Mouse (Mus musculus) brown adipose tissue, adult 24 weeks (tissue): Measurements from ENCODE around the gene Nrip2. TPM values are rescaled to one million over a fixed set of nuclear protein-coding genes. Genes with fewer than 3 reads are reported as not detected.

Experiments used
- H3K27ac ChIP-seq: fragments of 200-500 bp; replicated peaks from 2 replicates; pipeline ENCODE4 v1.5.1; 2012; ENCODE audit warnings: low read depth, mild to moderate bottlenecking, low read length
- H3K4me1 ChIP-seq: fragments of 200-500 bp; 2 replicates; pipeline ENCODE4 v1.6.1; 2012; ENCODE audit warnings: low read length, mixed read lengths; ENCODE audit not compliant: control insufficient read depth, insufficient read depth, insufficient read length
- H3K4me3 ChIP-seq: fragments of 200-500 bp; 2 replicates; pipeline ENCODE4 v1.5.1; 2012; ENCODE audit warnings: low read depth, mild to moderate bottlenecking, low read length, moderate library complexity; ENCODE audit not compliant: insufficient read depth
- polyA plus RNA-seq: library from polyadenylated mRNA; stranded (reverse); fragments of >200 nt; gene quantifications from 2 replicates; pipeline ENCODE4 v1.2.4, GENCODE M21; 2012; ENCODE audit not compliant: missing spikeins, insufficient read depth, insufficient read length

Nrip2 gene
- polyA plus RNA-seq, result 1.1 and 2.3 TPM in 2 replicates

GRCm38 (mm10) chr6:128398996-128399395 is at the start of gene Nrip2:
Gene Nrip2 (plus strand): TSS chr6:128399296.
- Histone ChIP-seq H3K27ac (no peak within 1 kb of the TSS; the same call in 1 of the 2 replicates), H3K4me3 (peak within 1 kb of the TSS; percentile 12; the same call in 1 of the 2 replicates), H3K4me1 (peaks cover 7% of the 10 kb centered on the region)

DNA sequence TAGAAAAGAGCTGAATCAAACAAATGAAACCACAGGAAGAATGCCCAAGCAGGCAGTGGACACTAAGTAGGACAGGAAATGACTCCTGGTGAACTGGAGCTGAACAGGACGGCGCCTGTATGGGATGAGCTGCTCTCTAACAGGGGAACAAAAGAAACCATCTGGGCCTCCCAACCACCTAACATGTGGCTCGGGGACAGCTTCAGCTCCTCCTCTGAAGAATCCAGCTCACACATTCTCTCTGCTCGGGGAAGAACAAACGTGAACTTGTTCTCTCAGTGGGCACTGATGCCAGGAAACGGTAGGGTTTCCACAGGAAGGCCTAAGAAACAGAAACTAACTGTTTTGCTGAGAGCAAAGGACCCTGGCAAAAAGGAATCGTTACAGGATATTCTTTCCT is 49.4 kb upstream of the Nrip2 start:
- H3K4me3 ChIP-seq, result no peak overlapping the region
- H3K27ac ChIP-seq, result 0 out of 2 replicates have a peak overlapping the region, but pooled peaks have one; percentile 1
- no peaks in the 10 kb centered on the region for H3K4me1 ChIP-seq

GRCm38 (mm10) chr6:128354140-128354539 is 45.0 kb upstream of the Nrip2 start:
- Histone ChIP-seq H3K27ac (no peak overlapping the region), H3K4me3 (no peak overlapping the region), H3K4me1 (no peaks in the 10 kb centered on the region)

DNA sequence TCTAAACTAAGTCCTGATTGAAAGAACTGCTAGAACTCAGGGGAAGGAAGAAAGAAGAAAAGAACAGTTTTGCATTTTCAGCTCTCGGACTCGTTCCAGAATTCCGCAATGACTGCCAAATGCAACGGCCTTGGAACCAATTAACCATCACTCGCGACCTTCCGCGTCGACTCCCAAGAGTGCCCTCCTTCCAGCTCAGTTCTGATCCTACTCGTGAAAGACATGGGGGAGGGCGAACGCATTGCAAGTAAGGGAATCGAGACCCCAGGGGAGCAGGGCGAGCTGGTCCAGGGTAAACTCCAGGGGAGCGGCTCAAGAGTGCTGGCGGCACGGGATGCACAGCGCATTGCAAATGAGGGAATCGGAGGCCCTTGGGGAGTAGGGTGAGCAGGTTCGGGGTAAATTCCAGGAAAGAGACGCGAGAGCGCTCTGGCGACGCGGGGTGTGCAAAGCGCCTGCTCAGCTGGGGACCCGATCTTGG is 43.9 kb upstream of the Nrip2 start:
- Histone ChIP-seq H3K4me1 (no peaks in the 10 kb centered on the region), H3K4me3 (peak overlapping the region; percentile 66), H3K27ac (no peak overlapping the region)

DNA sequence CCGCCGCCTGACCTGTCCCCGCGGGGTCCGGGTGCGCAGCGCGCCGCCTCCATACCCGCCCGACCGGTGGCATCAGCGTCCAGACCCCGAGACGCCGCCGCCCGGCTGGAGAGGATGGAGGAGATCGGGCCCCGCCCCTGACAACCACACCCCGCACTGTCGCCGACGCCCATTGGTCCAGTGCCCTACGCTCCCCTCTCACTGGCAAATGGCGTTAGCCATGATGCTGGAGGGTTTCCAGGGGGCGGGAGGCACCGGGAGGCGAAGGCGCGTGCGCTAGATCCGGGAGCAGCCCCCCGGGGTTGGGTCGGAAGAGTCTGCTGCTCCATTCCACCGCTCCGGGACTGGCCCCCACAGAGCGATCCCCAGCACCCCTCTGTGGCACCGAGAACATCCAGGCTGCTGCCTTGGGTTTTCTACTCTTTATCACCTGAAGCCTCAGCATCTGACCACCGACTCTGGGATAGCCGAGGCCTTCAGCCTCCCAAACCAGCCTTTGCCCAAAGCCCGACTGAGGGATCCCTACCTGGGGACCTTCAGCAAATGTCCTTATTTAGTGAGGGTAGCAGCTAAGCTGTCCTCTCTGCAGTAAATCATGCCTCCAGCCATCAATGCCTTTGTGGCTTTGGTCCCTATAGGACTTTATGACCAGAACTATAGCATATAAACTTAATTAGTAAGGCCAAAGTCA is 43.2 kb upstream of the Nrip2 start, which contains the start of gene Tulp3:
Tulp3 (minus strand) TSS at position 126 of the 691 bp plus-strand sequence.
- Histone ChIP-seq H3K4me1 (no peaks in the 10 kb centered on the region), H3K4me3 (peak within 1 kb of the TSS; percentile 66), H3K27ac (no peak within 1 kb of the TSS)

GRCm38 (mm10) chr6:128358999-128359398 is 40.1 kb upstream of the Nrip2 start:
- H3K4me3 ChIP-seq, result no peak overlapping the region

DNA sequence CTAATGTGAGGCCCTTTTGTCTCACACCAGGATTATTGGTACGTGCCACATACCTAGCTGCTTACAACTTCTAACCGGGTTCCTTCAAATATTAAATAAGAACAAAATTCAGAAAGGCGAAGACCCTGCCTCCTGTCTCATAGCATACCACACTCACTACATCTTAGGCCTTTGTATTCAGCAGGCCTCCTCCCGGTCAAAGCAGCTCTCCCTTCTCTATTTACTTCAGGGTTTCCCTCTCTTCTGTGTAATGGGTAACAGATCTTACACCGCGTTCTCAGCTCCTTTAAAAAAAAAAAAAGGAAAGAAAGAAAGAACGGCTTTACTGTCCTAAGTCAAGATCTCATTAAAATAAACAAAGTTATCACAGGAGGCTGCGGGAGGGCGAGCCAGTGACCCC is 37.2 kb upstream of the Nrip2 start:
- H3K4me3 ChIP-seq, result peak overlapping the region; percentile 78
- H3K27ac ChIP-seq, result peak overlapping the region; percentile 54; the same call in 1 of the 2 replicates
- H3K4me1 ChIP-seq, result no peaks in the 10 kb centered on the region

More at GRCm38 (mm10) chr6:128358999-128359398, 40.1 kb upstream of the Nrip2 start:
- H3K4me1 ChIP-seq, result no peaks in the 10 kb centered on the region
- H3K27ac ChIP-seq, result no peak overlapping the region

- H3K4me3 ChIP-seq, result peak within 1 kb of the TSS; percentile 78
- H3K27ac ChIP-seq, result peak within 1 kb of the TSS; percentile 54
- no peaks in the 10 kb centered on the region for H3K4me1 ChIP-seq
These were observed 36.6 kb upstream of the Nrip2 start, which contains the start of the genes Rhno1 and Foxm1 for GRCm38 (mm10) chr6:128362381-128363006. Gene Rhno1 (minus strand): TSS chr6:128362911. Gene Foxm1 (plus strand): TSS chr6:128362967.

DNA sequence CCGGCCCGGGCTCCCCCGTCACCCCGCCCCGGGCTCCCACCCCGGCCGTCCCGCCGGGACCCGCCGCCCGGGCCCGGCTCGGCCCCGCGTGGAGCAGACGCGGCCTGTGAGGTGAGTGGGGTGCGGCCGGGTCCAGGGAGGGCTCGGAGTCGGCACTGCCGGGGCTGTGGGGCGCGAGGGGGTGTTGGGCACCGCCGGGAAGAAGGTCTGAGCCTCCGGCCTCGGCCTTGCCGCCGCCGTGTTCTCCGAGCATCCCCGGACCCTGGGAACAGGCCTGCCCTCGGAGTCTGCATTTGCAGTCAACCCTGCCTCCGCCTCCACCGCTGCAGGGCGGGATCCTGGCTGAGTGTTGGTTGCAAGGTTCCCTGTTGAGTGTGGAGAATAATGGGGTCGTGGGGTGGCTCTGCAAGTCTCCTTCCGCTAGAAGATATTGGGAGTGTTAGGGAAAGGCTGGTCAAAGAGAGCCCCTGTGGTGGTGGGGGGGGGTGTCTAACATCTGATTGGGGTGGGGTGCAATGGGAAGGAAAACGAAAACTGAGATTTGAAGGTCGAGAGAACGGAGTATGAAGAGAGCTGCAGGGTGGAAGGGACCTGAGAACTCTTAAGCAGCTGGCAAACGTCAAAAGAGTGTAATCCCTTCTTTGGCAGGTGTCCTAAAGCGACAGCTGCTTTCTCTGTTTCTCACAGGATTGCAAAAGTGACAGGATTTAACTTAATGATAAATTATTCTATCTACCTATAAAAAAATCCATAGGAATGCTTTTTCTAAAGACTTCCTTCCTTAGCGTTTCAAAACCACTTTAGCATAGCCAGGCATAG is 35.9 kb upstream of the Nrip2 start:
- no peaks in the 10 kb centered on the region for H3K4me1 ChIP-seq
- H3K27ac ChIP-seq, result no peak overlapping the region
- H3K4me3 ChIP-seq, result peak overlapping the region; percentile 49

DNA sequence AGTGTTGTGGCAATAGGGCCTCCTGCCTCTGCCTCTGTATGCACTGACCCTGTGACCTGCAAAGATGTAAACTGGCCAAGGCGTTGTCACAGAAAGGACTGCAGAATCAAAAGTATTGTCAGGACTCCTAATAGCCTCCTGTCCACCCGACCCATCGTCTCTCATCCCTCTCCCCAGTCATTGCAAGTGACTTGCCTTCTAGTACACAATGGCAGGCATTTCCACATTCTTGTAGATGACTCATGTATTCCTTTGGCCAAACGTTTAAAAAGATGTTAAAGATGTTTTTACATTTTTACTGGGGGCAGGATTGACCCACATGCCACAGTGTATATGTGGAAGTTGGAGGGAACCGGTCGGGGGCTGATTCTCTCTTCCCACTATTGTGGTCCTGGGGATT is 34.4 kb upstream of the Nrip2 start:
- no peak overlapping the region for H3K4me3 ChIP-seq
- no peak overlapping the region for H3K27ac ChIP-seq
- no peaks in the 10 kb centered on the region for H3K4me1 ChIP-seq

DNA sequence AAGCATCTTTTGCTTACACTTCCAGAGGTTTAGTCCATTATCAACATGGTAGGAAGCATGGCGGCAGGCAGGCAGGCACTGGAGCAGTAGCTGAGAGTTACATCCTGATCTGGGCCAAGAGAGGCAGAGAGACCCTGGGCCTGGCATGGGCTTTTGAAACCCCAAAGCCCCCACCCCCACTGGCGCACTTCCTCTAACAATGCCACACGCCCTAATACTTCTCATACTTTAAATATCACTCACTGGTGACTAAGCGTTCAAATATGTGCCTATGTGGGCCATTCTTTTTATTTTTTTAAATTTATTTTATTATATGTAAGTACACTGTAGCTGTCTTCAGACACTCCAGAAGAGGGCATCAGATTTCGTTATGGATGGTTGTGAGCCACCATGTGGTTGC is 32.6 kb upstream of the Nrip2 start:
- H3K4me1 ChIP-seq, result no peaks in the 10 kb centered on the region
- H3K27ac ChIP-seq, result no peak overlapping the region
- no peak overlapping the region for H3K4me3 ChIP-seq

DNA sequence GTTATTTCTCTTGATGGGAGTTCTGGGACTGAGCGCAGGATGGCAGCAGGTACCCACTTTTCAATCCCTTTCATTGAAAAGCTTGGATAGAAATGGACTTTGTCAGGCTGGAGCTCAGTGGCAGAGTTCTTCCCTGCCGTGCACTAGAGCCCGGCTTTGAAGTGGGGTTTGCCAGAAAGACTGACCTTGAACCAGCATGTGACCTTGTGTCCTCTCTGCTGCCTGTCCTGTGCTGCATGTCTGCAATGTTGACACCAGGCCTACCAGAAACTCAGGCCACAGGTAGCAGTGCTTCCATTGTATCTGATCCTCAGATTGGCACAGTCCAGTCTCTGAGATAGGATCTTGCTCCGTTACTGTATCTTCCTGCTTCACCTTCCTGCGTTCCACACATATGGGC is 29.1 kb upstream of the Nrip2 start:
- Histone ChIP-seq H3K27ac (no peak overlapping the region), H3K4me1 (no peaks in the 10 kb centered on the region), H3K4me3 (no peak overlapping the region)

- Histone ChIP-seq H3K4me3 (no peak within 1 kb of the TSS), H3K4me1 (no peaks in the 10 kb centered on the region), H3K27ac (no peak within 1 kb of the TSS)
These were observed 23.9 kb upstream of the Nrip2 start, which contains the start of the genes Tex52 and Gm44596 for GRCm38 (mm10) chr6:128375192-128375591. Gene Tex52 (plus strand): TSS chr6:128375456. Gene Gm44596 (plus strand): TSS chr6:128375503.

DNA sequence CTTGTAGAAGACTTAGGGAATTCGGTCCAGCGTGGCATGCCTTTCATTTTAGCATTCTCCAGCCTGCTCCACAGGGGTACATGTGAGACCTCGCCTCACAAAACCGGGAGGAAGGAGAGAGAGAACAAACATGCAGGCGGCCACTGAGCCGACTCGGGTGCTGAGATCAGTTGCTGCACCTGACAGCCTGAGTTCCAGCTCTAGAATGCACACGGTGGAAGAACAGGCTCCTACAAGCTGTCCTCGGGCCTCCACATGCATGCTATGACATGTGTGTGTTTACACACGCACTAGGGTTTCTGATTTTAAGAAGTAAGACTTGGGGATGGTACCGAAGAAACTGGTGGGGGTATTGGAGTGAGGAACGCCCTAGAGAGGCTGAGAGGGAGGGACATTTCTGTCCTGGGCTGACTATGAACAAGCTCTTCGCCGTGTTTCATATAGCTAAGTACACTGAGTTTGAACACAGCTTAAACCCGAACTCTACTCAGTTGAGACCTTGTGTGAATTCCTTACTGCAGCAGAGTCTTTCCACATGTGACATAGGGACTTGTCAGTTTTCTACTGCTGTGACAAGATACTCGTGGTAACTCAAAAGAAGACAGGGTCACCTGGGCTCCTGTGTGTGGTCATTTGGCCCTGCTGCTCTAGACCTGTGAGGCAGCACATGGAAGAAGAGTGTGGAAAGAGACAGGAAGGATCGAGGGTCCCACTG is 22.6 kb upstream of the Nrip2 start:
- Histone ChIP-seq H3K27ac (no peak overlapping the region), H3K4me3 (no peak overlapping the region), H3K4me1 (no peaks in the 10 kb centered on the region)
